Mouse (Mus musculus) gastrocnemius, postnatal 25 days (tissue): Measurements from ENCODE around the gene Sms. TPM values are rescaled to one million over a fixed set of nuclear protein-coding genes. Genes with fewer than 3 reads are reported as not detected.

Experiments used
- DNase-seq: peaks from one replicate; pipeline ENCODE4 v3.0.0; 2022
- total RNA-seq, 2 experiments: library from RNA; stranded (reverse); gene quantifications; 1 replicate in 1 of 2; 2 replicates in 1 of 2; pipeline ENCODE4 v1.2.3; 2021

Sms gene
- total RNA-seq, 2 experiments from 2014 or later = 41.5 to 47.8 TPM

- no peak for DNase-seq
These were observed 37.7 kb downstream of the Sms start for GRCm38 (mm10) chrX:157454430-157454829.

- no peak for DNase-seq
These were observed 43.1 kb downstream of the Sms start for GRCm38 (mm10) chrX:157449000-157449399.

- no peak for DNase-seq
These were observed 44.7 kb downstream of the Sms start for GRCm38 (mm10) chrX:157447431-157447830.

GRCm38 (mm10) chrX:157434768-157435167 lies 57.3 kb downstream of the Sms start:
- DNase-seq = no peak

DNA sequence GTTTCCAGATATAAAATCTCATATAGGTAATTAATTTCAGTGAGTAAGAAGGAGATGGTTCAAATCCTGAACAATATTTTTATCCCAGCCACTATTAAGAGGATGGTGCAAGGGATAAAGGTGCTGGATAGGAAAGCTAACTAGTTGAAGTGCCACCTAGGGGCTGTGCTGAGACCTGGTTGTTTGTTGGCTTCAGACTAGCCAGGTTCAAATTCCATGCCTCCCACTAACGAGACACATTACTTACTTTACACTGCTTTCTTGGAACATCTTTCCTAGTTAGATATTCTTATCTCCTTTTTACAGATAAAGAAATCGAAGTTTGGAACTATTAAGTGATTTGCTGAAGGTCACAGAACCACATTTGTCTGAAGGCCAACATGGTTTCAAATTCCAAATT lies 72.6 kb downstream of the Sms start:
- no peak for DNase-seq

- DNase-seq = no peak
These were observed 76.9 kb downstream of the Sms start, which contains the start of gene Phex for GRCm38 (mm10) chrX:157415212-157415611. Phex (minus strand) TSS chrX:157415312.

DNA sequence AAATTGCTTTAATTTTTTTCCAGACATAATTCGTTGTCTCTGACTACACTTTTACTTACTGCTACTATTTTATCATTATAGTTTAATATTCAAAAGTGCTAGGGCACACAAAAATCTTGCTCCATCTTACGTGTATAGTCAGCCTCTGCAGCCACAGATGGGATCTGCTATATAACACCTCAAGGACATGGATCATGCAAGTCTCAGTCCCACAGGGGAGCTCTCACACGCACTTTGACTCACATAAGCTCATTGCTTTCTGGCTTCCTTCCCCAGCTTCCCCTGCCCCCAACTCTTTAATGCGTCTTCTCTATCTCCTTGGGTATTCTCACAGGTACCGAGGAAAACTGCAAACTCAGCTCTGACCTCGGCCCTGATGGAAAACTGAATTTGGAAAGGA lies 87.2 kb downstream of the Sms start:
- no peak for DNase-seq

Other genes with a start within 250 kb of the Sms start
- under 1 TPM; 0.29 to 0.33 TPM for gene Phex, start 77.0 kb downstream of the Sms start, total RNA-seq
- gene Yy2, start 76.7 kb upstream of the Sms start, total RNA-seq = under 1 TPM; 0.38 to 0.79 TPM
- gene Mbtps2, start 106.4 kb upstream of the Sms start, total RNA-seq = 10 to 100 TPM; 11.4 to 12.8 TPM
- gene Smpx, start 206.6 kb upstream of the Sms start, total RNA-seq = 100 to 1,000 TPM; 316 to 397 TPM